Mouse (Mus musculus) thymus, postnatal 36 days (tissue): Measurements from ENCODE around the gene Fkbpl.

Experiments
- DNase-seq, 2 experiments: peaks; one replicate each; pipeline ENCODE4 v3.0.0; 2022; ENCODE audit warnings: mixed read lengths in 2 of 2

Gene Fkbpl

DNA sequence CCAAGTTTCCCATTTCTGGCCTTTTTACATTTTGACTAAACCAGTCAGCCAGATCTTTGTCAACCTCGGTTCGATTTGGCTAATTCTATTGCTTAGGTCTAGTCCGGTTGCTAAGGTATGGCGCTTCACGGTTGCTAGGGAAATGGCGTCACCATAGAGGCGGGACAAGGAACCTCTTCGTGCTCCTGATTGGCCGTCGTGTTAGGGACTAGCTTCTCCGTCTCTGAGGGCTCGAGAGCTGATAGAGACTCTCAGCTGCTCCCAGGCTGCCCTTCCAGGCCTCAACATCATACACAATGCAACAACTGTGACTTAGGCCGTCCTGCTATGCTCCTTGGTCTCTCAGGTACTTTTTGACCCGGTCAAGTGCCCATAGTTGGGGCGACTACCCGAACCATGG lies at the start of gene Fkbpl:
TSS of gene Fkbpl (plus strand) at position 157 of the 400 bp plus-strand sequence.
- DNase-seq = peak; percentile 94

DNA sequence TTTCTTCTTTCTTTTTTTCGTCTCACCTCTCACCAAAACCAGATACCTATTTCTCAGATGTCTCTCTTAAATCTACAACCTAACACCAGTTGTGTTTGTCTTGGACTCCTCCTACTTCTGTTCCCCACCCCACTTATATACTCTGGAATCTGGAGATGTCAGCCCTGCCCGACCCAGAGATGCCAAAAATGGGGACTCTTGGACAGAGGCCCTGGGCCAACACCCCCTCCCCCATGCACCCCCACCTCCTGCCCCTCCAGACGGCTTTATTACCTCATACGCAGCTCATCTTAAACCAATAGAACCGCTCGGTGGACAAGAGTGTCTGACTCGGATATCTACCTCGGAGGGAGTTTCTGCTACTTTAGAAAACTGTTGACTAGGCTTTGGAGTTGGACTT lies 48.5 kb upstream of the Fkbpl start:
- no peak for DNase-seq

DNA sequence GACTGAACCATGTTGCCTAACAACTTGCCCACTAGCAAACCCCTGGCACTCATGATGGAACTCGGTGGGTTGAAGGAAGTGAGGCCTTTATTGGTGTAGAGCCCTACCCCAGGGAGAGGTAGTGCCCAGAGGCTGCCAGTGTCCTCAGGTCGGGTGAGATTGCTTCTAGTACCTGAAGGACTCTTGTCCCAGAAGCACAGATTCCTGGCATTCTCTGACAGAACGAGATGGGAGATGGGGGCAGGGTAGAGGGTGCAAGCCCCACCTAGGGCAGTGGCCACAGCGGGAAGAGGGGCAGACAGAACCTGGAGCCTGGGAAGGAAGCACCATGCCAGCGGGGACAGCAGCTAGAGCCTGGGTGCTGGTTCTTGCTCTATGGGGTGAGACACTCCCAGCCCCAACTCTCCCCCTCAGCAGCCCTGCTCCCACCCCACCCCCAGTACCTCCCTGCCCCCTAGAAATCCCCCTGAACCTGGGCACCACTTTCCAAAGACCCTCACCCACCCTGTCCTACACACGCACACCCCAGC lies 46.9 kb upstream of the Fkbpl start, which contains the start of gene Ager:
TSS of gene Ager (plus strand) at position 297 of the 530 bp plus-strand sequence.
- no peak for DNase-seq

DNA sequence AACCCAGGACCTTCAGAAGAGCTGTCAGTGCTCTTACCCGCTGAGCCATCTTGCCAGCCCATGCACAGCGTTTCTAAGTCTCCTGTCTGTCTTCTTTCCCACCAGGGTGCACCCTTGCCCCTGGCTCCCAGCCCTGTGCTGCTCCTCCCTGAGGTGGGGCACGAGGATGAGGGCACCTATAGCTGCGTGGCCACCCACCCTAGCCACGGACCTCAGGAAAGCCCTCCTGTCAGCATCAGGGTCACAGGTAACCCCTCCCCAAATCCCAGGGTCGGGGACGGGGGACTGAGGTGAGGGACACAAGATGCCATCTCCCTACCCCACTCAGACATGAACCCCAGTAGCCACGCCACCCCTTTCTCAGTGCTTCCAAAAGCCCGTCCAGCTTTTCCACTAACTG lies 44.7 kb upstream of the Fkbpl start:
- no peak for DNase-seq

DNA sequence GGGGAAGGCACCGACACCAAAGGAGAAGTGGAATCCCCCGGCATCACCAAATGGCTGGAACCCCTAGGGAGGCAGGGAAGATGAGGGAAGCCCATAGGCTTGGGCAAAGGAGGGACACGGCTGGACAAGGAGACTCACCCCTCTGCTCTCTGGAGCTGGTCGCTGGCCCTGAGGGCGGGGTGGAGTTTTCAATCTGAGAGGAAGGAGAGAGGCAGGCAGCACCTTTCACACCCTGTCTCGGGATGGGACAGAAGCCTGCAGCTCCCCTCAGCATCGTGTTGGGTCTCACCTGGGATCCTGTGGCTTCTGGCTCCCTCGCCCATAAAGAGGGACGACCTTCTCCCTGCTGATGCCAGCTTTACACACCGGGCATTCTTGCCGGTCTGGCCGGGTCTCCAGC lies 42.8 kb upstream of the Fkbpl start:
- peak in 1 of 2 experiments; percentile 17 for DNase-seq

DNA sequence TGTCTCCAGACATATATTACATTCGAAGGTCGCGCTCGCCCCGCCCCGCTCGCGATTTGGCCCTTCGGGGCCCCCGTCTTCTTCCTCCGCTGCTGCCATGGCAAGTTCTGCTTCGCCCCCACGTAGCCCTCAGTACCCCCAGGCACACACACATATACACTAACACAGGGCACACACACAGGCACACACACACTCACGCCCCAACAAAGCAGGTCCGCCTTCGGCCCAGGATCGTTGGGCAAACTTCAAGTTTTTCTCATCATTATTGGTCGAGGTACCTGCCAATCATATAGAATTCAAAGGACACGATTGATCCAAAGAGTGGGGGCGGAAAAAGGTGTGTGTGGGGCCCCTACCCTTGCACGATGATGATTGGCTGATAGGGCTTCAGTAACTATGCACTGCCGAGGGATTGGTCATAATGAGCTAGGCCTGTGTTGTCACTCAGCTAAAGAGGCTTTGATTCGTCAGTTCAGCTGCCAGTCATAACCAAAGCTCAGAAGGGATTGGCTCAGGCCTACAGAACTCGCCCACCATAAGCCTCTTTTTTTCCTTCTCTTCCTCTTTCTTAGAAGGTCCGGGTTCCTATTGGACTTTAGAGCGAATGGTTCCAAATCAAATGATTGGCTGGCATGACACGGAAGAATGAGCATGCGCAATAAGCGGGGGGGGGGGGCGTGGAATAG lies 41.0 kb upstream of the Fkbpl start, which contains the start of gene Rnf5:
TSS of gene Rnf5 (minus strand) at position 316 of the 686 bp plus-strand sequence.
- peak; percentile 94 to 95 for DNase-seq

DNA sequence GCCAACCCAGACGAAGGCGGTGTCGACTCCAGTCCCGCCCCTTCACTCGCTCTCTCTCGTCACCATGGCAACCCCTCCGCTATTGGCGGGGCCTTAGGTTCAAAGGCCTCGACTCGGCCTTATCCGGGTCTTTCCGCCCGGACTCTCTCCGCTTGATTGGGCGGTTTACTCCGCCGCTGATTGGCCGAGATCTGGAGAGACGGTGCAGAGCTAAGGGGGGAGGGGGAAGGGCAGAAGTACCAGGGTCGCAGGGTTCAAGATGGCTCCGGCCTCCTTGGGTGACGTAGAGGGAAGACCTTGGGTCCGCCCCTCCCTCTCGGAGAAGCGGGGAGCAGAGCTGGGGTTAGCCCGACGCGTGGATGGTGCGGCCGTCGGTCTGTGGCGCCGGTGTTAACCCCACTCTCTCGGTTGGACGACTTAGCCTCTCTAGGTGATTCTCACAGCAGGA lies 40.5 kb upstream of the Fkbpl start, which contains the start of gene Agpat1:
TSS of gene Agpat1 (plus strand) at position 202 of the 448 bp plus-strand sequence.
- peak; percentile 96 to 99 for DNase-seq

DNA sequence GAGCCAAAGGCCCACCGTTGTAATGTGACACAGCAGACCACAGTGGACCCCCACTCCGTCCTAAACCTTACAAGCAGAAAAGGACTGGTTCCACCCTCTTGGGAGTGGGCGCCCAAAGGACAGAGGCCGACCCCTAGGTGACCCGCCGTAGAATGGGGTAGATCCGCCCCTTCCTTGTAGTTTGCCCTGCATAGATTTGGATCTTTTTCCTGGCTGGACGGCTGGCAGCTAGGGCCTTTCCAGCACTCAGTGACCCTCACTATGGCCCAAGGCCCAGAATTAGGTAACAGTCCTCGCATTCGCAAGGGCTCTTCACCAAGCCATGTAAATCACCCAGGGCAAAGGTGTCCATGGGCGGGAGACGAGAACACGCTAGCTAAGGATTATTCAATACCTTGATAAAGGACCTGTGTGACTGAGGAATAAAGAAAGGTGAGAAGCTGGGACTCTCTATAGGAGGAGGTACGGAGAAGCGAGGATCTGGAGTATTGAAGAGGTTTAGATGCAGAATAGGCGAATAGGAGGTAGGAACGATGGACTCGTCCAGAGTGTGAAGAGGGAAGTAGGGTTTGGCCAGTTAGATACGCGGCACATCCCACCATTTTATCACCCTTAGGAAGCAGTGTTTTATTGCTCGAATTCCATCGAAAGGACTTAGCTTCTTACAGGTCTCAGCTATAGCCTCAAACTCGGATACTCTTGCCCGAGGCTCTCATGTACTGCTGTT lies 39.9 kb upstream of the Fkbpl start:
- peak in 1 of 2 experiments; percentile 5 for DNase-seq

DNA sequence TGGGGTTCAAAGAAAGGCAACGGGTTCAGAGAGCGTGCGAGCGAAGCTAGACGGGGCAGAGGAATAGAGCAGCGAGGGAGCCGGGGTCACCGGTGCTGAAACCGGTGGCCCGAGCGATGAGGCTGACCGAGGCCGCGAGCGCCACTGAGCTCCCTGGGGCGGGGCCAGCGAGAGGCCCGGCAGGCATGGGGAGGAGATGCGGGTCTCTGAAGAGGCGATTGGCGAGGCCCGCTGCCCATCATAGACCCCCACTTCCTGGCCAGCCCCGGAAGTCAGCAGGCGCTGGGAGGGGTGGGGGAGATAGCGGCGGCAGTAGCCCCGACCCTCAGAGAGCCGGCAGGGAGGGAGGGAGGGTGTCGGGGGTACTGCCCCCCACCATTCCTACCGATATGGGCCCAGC lies 39.0 kb upstream of the Fkbpl start:
- peak; percentile 97 for DNase-seq

DNA sequence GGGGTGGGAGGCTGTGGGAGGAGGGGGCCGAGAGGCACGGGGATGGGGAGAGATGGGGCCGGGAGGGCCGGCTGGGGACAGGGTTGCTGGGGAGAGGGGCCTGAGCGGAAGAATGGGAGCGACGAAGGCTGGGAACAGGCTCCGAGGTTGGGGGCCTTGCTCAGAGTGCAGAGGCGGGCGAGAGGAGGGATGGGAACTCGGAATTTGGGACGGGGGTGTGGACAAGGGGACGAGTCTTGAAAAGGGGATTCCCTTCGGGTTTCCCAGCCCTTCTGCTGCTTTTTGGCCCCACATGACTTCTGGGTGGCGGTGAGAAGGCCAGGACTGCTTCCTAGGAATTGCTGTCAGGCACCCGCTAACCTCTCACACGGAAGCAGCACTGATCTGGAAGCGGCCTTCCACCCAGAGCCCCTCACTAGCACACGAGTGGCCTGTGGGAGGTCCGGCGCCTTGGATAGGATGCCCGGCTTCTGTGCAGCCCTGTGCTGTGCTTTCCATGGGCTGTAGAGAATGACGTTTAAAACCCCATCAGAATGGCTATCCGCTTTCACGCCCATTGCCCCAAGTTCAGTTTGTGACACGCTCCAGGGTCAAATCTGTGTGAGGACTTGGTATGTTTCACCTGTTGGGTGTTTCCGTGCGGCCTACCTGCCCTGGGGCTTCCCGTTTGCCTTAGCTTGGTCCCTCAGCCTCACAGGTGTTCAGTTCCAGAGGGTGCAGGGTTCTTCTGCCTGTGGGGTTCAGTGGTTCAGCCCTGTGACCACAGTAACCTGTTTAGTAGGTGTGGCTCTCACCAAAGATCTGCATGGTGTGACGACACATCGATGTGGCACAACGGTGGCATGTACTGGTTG lies 38.2 kb upstream of the Fkbpl start:
- peak in 1 of 2 experiments; percentile 25 for DNase-seq

DNA sequence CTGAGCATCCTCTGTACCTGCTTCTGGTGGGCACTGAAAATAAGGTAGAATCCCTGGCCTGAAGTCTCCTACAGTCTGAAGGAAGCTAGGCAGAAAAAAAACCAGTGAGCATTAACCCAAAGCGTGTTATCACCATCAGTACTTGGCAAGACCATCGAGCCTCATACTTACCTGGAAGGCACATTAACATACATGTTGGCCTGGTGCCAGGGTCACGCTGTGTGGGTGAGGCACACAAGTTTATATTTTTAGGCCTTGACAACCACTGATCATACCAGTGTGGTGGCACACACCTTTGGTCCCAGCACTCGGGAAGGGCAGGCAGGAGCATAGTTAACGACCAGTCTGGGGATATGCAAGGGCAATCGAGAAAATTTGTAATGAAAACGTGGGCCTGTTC lies 36.6 kb upstream of the Fkbpl start:
- DNase-seq = no peak

DNA sequence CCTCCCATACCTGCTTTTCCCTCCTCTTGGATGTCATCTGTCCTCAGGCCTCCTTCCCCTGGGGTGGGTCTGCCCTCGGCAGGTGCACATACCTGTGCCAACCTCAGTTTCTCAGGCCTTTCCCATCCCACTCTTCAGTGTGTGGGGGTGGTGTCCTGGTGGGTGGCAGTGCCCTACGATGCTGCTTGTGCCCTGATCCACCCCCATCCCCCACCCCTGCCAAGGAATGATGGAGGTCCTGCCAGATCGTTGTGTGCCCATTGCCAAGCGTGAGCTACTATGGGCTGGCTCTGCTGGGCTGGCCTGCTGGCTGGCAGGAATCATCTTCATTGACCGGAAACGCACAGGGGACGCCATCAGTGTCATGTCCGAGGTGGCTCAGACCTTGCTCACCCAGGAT lies 33.5 kb upstream of the Fkbpl start:
- no peak for DNase-seq

DNA sequence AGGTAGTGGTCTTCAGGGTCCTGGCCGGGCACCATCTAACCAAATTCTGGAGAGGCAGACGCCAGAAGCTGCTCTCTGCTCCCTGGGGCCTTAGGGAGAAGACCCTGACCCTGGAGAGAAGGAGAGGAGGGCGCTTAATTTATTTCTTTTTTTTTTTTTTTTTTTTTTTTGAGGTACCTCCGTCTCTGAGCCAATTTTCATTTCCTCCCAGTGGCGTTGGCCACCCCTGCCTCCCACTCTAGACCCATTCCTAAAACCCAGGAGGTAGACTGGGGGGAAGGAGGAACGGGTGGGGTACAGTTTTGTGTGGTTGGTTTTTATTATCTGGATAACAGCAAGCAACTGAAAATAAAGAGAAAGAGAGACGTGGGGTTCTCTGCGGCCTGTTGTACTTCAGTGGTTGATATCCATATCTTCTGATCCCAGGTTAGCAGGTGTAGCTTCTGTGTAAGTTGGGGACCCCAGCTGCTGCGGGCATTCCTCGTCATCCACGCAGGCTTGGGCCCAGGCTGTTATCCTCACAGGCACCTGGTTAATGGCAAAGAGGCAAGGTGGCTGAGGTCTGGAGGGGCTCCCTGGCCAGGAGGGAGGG lies 31.4 kb upstream of the Fkbpl start:
- DNase-seq = no peak

DNA sequence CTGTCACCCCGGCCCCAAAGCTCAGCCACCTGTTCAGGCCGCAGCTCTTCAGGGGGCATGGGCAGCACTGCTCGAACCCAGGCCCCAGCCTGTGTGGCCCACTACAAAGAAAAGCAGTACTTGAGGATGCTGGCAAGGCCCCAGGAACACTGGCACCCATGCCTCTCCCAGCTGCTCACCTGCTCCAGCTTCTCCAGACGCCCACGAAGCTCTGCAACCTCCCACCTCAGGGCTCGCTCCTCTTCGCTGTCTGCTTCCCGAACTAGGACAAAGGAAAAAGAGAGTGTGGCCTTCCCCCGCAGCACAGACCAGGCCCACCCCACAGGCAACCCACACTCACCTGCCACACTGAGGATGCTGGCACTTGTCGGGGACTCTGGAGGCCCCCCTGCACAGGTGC lies 30.7 kb upstream of the Fkbpl start:
- DNase-seq = no peak

DNA sequence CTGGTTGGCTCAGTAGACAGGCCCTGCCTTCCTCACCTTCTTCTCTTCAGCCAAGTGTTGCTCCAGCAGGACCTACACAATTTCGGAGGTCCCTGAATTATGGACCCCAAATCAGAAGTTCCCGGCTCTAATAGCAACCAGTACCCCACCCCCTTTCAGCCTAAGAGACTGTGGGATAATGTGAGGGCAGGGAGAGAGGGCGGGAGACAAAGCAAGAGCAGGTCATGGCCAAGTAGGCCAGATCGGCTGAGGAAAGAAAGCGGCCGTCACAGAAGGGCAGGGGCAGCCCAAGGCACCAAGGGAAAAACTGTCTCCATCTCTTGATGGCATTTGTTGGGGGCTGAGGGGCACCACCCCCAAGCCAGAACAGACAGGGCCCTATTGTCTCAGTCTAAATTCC lies 28.7 kb upstream of the Fkbpl start, which contains the start of gene Egfl8:
TSS of gene Egfl8 (minus strand) at position 101 of the 400 bp plus-strand sequence.
- DNase-seq = no peak

DNA sequence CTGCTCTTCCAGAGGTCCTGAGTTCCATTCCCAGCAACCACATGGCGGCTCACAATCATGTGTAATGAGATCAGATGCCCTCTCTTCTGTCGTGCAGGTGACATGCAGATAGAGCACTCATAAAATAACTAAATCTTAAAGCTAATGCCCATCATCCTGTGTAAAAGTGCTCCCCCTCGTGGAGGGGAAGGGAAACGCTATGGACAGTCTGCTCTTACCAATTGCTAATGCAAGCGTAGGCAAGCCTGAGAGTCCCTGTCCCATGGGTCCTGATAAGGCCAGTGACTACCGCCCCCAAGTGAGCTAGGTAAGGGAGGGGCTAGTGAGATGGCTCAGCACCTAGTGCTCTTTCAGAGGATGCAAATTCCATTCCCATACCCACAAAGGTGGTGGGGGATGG lies 25.6 kb upstream of the Fkbpl start:
- DNase-seq = peak; percentile 79 to 83

DNA sequence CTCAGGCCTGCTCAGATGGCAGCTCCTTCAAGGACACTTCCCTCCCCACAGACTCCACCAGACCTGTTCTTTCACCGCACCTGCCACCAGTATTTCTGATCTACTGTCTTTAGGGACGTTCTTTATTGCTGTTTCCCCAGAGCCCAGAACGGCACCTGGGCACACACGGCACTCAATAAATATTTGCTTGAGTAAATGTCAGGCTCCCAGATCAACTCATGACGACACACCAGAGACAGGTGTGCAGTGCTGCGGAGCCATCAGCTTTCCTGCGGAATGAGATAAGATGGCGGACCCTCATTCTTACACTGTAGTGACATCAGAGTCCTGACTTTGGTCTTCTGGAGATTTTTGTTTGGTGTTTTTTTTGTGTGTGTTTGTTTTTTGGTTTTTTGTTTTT lies 23.6 kb upstream of the Fkbpl start:
- DNase-seq = no peak

DNA sequence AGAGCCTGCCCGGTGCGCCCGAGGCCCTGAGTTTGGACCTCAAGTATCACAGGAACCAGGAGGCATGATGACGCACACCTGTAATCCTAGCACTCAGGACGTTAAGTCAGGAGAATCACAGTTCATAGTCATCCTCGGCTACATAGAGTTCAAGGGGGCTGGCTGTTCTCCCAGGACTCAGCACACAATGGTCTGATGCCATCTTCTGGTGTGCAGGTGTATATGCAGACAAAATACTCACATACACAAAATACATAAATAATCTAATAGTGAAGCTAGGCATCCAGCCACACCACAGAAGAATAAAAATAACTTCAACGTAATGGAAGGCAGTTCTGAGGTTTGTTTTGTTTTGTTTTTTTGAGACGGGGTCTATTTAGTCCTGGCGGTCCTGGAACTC lies 21.4 kb upstream of the Fkbpl start:
- no peak for DNase-seq

DNA sequence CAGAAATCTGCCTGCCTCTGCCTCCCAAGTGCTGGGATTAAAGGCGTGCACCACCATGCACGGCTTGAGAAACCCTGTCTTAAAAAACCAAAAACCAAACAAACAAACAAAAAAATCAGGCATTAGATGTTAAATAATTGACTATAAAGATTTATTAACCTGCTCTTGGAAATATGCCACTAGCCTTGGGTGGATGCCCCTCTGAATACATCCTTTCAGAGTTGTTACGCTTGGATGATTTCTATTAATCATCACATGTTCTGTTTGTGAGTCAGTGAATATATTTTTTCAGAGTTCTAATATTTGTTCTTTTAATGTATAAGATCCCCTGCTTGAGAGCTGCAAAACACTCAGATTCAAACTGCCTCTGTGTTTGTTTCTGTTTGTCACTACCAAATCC lies 19.6 kb upstream of the Fkbpl start:
- no peak for DNase-seq

DNA sequence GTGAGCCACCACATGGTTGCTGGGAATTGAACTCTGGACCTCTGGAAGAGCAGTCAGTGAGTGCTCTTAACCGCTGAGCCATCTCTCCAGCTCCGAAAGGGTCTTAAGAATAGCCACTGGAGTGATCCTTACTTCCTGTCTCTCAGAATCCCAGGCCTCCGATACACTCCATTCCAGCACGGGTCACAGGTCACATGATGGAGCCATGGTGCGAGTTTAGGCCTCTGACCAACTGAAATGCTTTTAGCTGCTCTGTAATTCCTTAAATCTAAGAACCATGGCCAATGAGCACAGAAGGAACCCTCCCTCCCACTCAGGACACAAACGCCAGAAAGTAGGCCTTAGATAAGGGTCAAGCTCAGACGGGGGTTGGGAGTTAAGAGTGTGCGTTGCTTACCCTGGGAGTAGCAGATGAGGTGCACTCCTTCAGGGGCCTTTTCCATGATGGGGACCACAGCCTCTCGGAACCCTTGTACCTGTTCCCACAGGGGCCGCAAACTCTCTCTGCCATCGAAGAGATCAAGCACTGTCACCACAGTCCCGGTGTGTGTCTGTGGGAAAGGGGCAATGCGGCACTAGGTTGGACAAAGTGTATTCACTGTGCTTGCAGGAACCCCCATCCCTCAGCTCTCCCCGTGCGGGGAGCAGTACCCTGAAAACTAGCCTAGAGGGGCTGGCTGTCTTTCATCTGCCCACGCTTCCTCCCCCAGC lies 18.3 kb upstream of the Fkbpl start:
- DNase-seq = no peak

DNA sequence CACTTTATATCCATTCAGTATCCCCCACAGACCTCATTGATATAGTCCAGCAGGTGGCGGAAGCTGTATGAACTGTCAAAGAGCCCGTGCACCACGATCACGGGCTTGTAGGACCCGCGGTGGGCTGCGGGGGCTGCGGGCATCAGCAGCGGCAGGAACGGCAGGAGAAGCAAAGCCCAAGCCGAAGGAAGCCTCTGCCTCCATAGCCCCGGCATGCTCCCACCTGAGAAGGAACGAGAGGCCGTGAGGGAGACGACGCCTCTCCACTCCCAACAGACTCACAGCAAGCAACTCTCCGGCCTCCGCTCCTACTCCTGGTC lies 17.8 kb upstream of the Fkbpl start:
- peak; percentile 61 to 69 for DNase-seq
